Mouse (Mus musculus): ENCODE data around the gene Timm8a2.
A peak's percentile ranks its signal among the peaks of the same experiment; 100 is the strongest.

The Timm8a2 gene

GRCm38 (mm10) chr14:122034451-122034850, at the start of gene Timm8a2:
TSS of gene Timm8a2 (plus strand) at chr14:122034674.
- DNase-seq, result no peak

- DNase-seq, result no peak
Observed at GRCm38 (mm10) chr14:121985477-121985876, 49.0 kb upstream of the Timm8a2 start.

GRCm38 (mm10) chr14:121986028-121986427, 48.4 kb upstream of the Timm8a2 start:
- no peak for DNase-seq

GRCm38 (mm10) chr14:121987287-121987686, 47.2 kb upstream of the Timm8a2 start:
- DNase-seq, result no peak

- no peak for DNase-seq
Observed at GRCm38 (mm10) chr14:121987691-121988090, 46.8 kb upstream of the Timm8a2 start.

- no peak for DNase-seq
Observed at GRCm38 (mm10) chr14:121989331-121989730, 45.1 kb upstream of the Timm8a2 start.

GRCm38 (mm10) chr14:121989869-121990268, 44.6 kb upstream of the Timm8a2 start:
- no peak for DNase-seq

GRCm38 (mm10) chr14:121990897-121991296, 43.6 kb upstream of the Timm8a2 start:
- DNase-seq, result no peak

- no peak for DNase-seq
Observed at GRCm38 (mm10) chr14:121991921-121992320, 42.6 kb upstream of the Timm8a2 start.

- DNase-seq, result no peak
Observed at GRCm38 (mm10) chr14:121992395-121993280, 41.8 kb upstream of the Timm8a2 start.

GRCm38 (mm10) chr14:121993616-121994015, 40.9 kb upstream of the Timm8a2 start:
- DNase-seq, result no peak

GRCm38 (mm10) chr14:121994171-121994700, 40.2 kb upstream of the Timm8a2 start:
- no peak for DNase-seq

- DNase-seq, result no peak
Observed at GRCm38 (mm10) chr14:121994846-121995556, 39.5 kb upstream of the Timm8a2 start.

GRCm38 (mm10) chr14:121995557-121995870, 39.0 kb upstream of the Timm8a2 start:
- peak; percentile 40 to 41 for DNase-seq

GRCm38 (mm10) chr14:121996786-121997185, 37.7 kb upstream of the Timm8a2 start:
- DNase-seq, result no peak

- DNase-seq, result no peak
Observed at GRCm38 (mm10) chr14:121999455-121999854, 35.0 kb upstream of the Timm8a2 start.

GRCm38 (mm10) chr14:122000346-122001105, 33.9 kb upstream of the Timm8a2 start:
- DNase-seq, result no peak

- DNase-seq, result no peak
Observed at GRCm38 (mm10) chr14:122002224-122002623, 32.2 kb upstream of the Timm8a2 start.

- no peak for DNase-seq
Observed at GRCm38 (mm10) chr14:122003812-122004211, 30.7 kb upstream of the Timm8a2 start.

- DNase-seq, result no peak
Observed at GRCm38 (mm10) chr14:122008261-122008660, 26.2 kb upstream of the Timm8a2 start.

- peak; percentile 78 to 80 for DNase-seq
Observed at GRCm38 (mm10) chr14:122009502-122009901, 25.0 kb upstream of the Timm8a2 start.

- DNase-seq, result no peak
Observed at GRCm38 (mm10) chr14:122010301-122010700, 24.2 kb upstream of the Timm8a2 start.

GRCm38 (mm10) chr14:122011768-122012167, 22.7 kb upstream of the Timm8a2 start:
- DNase-seq, result no peak

All from B cell, adult 2 months (primary cell).